Mouse (Mus musculus) natural killer cell, adult 2 months (primary cell): Measurements from ENCODE around the gene Rcor3.
A peak's percentile ranks its signal among the peaks of the same experiment; 100 is the strongest.

ENCODE experiments used
- DNase-seq, 2 experiments: peaks; one replicate each; pipeline ENCODE4 v3.0.0; 2022; ENCODE audit warnings: low spot score in 2 of 2

Rcor3 gene

DNA sequence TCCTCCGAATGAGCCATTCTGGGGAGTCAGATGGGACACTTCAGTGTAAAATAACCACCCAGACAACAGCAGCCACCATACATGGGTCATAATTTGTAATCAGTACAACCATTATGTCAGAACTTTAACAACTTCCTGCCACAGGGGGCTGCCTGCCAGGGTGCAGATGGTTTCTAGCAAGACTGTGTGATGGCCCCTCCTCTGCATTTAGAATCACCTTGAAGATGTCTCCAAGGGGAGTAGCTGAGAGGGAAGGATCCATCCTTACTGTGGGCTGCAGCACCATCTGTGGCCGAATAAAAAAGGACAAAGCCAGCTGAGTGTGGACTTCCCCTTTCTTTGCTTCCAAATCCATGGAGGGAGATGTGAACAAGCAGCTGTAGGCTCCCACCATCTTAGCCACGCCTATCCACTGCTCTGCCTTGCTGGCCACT, 67.2 kb downstream of the Rcor3 start:
- no peak for DNase-seq

DNA sequence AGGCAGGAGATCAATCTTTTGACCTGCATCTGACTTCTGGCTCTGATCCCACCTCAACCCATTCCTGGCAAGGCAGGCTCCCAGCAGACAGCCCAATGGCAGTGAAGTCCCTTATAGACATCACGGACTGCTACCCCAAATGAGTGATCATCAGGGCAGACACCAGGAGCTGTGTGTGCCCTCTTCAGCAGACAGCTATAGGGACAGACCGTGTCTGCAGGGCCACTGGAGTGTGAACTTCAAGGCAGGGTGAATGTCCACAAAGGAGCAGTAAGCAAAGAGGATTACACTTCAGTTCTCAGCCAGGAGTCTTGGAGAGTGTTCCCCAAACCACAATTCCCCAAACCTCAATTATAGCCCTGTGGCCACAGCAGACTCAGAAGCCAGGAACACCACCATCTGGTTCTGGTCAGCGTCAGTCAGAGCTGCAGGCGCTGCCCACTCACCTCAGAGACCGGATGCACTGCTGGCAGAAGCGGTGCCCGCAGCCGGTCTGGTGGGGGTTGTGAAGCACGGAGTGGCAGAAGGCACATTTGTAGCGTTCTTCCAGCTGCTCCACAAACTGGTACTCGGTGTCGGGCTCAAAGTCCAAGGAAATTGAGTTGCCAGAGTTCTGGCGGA, 67.8 kb downstream of the Rcor3 start:
- DNase-seq: peak; percentile 44 to 57

DNA sequence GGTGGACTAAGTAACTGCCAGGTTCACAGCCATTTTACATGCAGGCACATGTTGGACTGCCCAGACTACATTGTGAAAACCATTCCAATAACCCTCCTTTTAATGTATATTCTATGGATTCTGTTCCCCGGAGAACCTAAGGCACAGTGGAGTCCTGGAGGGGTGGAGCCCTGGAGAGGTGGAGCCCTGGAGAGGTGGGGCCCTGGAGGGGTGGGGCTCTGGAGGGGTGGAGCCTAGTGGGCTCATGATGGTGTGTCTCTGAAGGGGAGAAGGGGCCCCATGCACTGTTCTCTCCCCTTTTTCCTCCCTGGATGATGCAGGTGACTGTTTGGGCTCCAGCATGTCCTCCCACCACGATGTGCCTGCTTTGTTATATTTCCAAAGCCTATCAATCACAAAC, 69.7 kb downstream of the Rcor3 start:
- DNase-seq: no peak

DNA sequence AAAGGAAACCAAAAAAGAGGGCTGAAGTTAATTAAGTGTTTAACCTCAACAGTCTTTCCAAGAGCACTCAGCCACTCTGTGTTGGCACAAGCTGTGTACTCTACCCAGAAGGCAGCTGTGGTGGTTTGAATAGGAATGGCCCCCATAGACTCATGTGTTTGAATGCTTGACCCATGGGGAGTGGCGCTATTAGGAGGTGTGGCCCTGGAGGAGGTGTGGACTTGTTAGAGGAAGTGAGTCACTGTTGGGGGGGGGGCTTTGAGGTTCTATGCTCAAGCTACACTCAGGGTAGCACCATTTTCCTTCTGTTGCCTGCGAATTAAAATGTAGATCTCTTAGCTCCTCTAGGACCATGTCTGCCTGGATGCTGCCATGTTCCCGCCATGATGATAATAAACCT, 70.9 kb downstream of the Rcor3 start:
- DNase-seq: no peak

DNA sequence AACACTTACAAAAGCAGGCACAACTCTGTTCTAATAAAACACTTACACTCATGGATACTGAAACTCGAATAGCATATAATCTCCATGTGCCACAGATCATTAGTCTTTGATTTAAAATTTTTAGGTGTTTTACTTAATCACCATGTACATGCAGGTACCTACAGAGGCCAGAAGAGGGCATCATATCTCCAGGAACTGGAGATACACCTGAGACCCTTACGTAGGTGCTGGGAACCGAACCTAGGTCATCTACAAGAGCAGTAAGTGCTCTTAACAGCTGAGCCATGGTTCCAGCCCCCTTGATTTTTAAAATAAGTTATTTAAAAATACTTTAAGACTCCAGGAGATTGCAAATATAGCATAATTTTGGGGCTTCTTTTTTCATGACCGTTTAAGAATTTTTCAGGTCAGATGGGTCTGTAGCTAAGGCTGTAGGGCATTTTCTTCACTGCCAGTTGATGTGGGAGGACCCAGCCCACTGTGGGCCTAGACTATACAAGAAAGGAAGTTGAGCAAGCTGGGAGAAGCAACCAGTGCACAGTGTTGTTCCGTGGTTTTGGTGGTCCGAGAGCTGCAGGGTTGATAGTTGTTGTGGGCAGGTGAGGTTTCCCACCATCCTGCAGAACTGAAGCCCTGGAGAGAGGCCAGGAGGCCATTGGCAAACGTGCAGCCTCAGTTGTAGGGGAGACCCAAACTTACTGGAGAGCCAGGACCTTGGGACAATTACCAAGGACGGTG, 74.5 kb downstream of the Rcor3 start:
- DNase-seq: no peak

DNA sequence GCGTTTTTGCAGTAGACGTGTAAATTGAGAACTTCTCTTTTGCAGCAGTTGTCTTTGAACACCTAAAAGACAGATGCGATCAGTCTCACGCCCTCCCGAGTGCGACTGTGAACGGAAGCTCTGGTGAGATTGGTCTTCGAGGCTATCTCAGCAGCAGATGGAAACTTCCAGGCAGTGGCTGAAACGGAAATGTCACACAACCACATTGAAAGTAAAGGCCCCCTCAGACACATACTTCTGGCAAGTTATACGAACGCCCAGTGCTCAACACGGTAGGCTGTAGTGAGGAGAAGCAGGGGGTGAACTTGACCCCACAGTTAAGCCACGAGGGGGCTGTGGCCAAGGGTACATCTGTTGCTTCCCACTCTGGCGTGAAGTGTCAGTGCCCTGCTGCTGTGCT, 75.2 kb downstream of the Rcor3 start:
- peak; percentile 39 to 53 for DNase-seq

DNA sequence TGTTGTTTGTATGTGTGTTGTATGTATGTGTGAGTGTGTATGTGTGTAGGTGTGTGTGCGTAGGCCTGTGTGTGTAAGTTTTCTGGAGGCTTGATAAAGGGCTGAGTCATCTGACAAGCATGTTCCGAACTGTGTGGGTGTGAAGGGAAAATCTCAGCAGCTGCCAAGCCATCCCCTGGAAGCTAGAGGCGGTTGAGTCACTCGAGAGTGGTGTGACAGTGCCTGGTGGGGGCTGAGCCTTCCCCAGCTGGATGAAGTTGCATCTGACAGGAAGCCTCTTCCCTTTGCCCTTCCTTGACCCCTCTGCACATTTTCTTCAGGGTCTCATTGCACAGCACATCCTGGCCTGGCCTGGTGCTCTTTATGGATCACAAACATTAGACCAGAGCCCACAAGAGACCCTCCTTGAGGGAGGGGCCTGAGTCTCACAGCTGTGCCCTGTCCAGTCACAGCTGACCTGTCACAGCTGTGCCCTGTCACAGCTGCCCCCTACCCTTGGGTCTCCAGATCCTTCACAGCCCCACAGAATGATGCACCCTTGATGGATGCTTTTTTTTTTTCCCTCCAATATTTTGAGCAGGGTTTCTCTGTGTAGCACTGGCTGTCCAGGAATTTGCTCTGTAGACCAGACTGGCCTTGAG, 76.1 kb downstream of the Rcor3 start:
- DNase-seq: no peak

DNA sequence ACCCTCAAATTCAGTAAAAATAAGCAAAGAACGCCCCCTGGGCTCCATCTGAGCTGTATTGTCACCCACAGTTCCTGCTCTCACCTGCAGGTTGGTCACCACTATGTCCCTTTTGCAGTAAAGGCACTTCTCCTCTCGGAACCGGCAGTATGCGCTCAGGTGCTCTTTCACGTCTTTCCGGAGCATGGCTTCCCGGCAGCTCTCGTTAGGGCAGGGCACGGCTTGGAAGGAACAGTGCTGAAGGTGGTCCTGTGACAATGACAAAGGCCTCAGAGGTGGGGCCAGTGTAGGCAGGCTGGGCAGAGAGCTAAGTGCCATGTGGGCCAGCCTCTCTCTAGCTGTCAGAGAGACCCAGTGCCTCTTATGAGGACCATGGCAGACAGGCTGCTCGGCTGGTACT, 79.0 kb downstream of the Rcor3 start:
- DNase-seq: no peak

DNA sequence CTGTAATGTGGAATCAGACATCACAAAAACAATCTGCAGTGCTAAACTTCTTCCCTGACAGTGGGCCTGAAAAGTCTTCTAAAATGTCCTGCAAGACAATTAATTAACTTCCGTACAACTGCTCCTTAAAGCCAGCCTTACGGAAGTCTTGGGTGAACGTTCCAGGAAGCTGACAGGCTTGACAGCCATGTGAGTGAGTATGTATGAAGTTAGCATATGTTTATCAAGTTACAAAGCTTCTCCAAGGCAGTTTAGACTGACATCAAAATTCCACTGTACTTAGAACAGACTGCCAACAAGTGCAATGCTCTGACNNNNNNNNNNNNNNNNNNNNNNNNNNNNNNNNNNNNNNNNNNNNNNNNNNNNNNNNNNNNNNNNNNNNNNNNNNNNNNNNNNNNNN, 84.1 kb downstream of the Rcor3 start:
- DNase-seq: no peak

DNA sequence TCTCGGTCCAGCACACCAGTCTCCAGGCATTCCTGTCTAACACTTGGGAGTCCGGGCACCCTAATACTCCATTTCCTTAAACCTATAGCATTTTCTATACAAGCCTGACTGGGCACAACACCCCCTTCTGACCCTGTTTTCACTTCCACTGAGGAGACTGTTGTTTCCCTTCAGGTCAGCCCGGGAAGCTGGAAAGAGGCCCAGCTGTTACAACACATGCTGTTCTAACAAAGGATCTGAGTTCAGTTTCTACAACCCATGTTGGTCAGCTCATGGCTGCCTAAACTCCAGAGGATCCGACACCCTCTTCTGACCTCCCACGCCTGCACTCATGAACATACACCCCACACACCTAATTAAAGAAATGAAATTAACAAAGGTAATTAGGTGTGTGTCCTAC, 84.9 kb downstream of the Rcor3 start:
- no peak for DNase-seq

DNA sequence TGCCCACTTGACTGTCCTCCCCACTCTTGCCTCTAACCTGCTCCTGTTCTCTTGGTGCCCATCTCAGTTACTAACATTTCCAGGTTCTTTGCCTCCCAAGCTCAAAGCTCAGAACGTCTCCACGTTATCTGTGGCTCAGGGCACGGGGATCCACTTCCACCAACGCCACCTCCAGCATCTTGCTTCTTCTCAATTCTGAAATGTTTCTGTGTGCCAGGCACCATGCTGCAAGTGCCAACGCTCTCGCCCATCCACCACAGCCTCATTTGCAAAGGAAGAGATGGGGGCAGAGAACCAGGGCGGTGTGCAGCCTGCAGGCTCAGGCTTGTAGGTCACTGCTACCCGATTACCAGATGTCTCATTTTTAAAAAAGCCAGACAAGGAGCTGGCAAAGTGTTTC, 85.4 kb downstream of the Rcor3 start:
- DNase-seq: no peak
